Mouse (Mus musculus): ENCODE results near the gene Asb16.
"Not testable (repeated sequence)": the region's sequence is repeated elsewhere in the genome, so short reads cannot be mapped to it uniquely, and the experiment has no call there.

Gene Asb16

GRCm38 (mm10) chr11:102244926-102245449, 23.6 kb upstream of the Asb16 start:
- peak; percentile 31 for DNase-seq

- DNase-seq, result no peak
These were observed 22.8 kb upstream of the Asb16 start for GRCm38 (mm10) chr11:102245581-102246272.

GRCm38 (mm10) chr11:102246273-102246635, 22.3 kb upstream of the Asb16 start:
- no peak for DNase-seq

- DNase-seq, result no peak
These were observed 21.7 kb upstream of the Asb16 start for GRCm38 (mm10) chr11:102246871-102247270.

GRCm38 (mm10) chr11:102248630-102249230, 19.8 kb upstream of the Asb16 start, which contains the start of gene BC030867:
BC030867 (plus strand) TSS chr11:102248882.
- peak; percentile 94 for DNase-seq

- DNase-seq, result no peak
These were observed 19.0 kb upstream of the Asb16 start for GRCm38 (mm10) chr11:102249351-102250090.

GRCm38 (mm10) chr11:102257514-102257913, 11.0 kb upstream of the Asb16 start:
- DNase-seq, result peak; percentile 27

- no peak for DNase-seq
These were observed 10.4 kb upstream of the Asb16 start for GRCm38 (mm10) chr11:102258095-102258494.

GRCm38 (mm10) chr11:102258521-102258920, 10.0 kb upstream of the Asb16 start:
- DNase-seq, result peak; percentile 7

- no peak for DNase-seq
These were observed 5.3 kb upstream of the Asb16 start for GRCm38 (mm10) chr11:102263211-102263610.

- no peak for DNase-seq
These were observed 2.7 kb upstream of the Asb16 start for GRCm38 (mm10) chr11:102265816-102266215.

GRCm38 (mm10) chr11:102266631-102267355, 1.8 kb upstream of the Asb16 start:
- no peak for DNase-seq

- peak; percentile 71 for DNase-seq
These were observed 1.1 kb upstream of the Asb16 start for GRCm38 (mm10) chr11:102267480-102267879.

GRCm38 (mm10) chr11:102276411-102276915, 7.9 kb downstream of the Asb16 start:
- DNase-seq, result no peak

- DNase-seq, result no peak
These were observed 9.2 kb downstream of the Asb16 start for GRCm38 (mm10) chr11:102277754-102278153.

GRCm38 (mm10) chr11:102279595-102279994, 11.1 kb downstream of the Asb16 start:
- no peak for DNase-seq

GRCm38 (mm10) chr11:102280267-102280666, 11.7 kb downstream of the Asb16 start:
- not testable (repeated sequence) for DNase-seq

- no peak for DNase-seq
These were observed 15.4 kb downstream of the Asb16 start for GRCm38 (mm10) chr11:102283922-102284321.

- peak; percentile 96 for DNase-seq
These were observed 16.1 kb downstream of the Asb16 start, which contains the start of gene Tmub2 for GRCm38 (mm10) chr11:102284501-102285094. Tmub2 (plus strand) TSS chr11:102284931.

GRCm38 (mm10) chr11:102285095-102285834, 16.7 kb downstream of the Asb16 start:
- DNase-seq, result peak; percentile 84

GRCm38 (mm10) chr11:102287485-102287884, 18.9 kb downstream of the Asb16 start:
- DNase-seq, result no peak

Data from thymus, postnatal 14 days (tissue).